Mouse (Mus musculus): ENCODE results near the gene Nlrp3.

DNA sequence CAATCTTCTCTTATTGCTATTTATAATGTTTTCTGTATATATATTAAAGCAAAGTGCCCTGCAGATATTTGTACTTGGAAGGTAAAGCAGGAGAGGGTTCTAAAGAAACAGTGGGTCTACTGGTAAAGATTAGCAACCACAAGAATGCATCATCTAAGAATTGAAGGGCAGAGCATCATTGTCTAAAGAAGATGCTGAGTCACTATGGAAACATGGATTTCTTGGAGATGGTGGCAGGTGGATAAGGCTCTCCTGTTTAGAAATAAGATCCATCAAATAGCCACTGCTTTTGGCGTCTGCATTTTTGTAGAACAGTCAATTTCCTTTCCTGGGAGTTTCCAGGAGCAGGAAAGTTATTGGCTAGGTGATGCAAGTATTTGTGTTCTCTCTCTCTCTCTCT lies 60.9 kb downstream of the Nlrp3 start:
- TF ChIP-seq HCFC1 (IDR thresholded peaks at IDR 0.05; ENCODE audit: borderline replicate concordance, insufficient read depth, low read length) (no peak), ZNF384 (IDR thresholded peaks at IDR 0.05; ENCODE audit: low read depth, low read length) (no peak), CHD2 (IDR thresholded peaks at IDR 0.05; ENCODE audit: low read depth, low read length) (no peak)

Data from ES-E14 (cell line).